Mouse (Mus musculus) limb, embryonic 14.5 days (tissue): Measurements from ENCODE around the gene Ctdspl. TPM values are rescaled to one million over a fixed set of nuclear protein-coding genes. Genes with fewer than 3 reads are reported as not detected.

Experiments used
- ATAC-seq: fragments of 200-750 bp; cut with Nextera tagmentation; 2 replicates; pipeline ENCODE4 v1.8.0; 2017; ENCODE audit warnings: low read depth, moderate number of reproducible peaks, moderate TSS enrichment; ENCODE audit not compliant: low FRiP score
- DNase-seq: peaks from one replicate; pipeline ENCODE4 v3.0.0-alpha.2; 2015; ENCODE audit warnings: low spot score
- H3K27ac ChIP-seq: fragments of 300-500 bp; sonication (generic); replicated peaks from 2 replicates; pipeline ENCODE4 v1.5.1; 2014; ENCODE audit warnings: low read depth, mild to moderate bottlenecking, low read length, moderate library complexity, mixed read lengths
- H3K27me3 ChIP-seq: fragments of 300-500 bp; sonication (generic); 2 replicates; pipeline ENCODE4 v1.6.1; 2014; ENCODE audit warnings: low read length, mixed read lengths; ENCODE audit not compliant: control insufficient read depth, insufficient read depth
- H3K36me3 ChIP-seq: fragments of 300-500 bp; sonication (generic); 2 replicates; pipeline ENCODE4 v1.6.1; 2014; ENCODE audit warnings: mild to moderate bottlenecking, low read length, moderate library complexity, mixed read lengths; ENCODE audit not compliant: control insufficient read depth, insufficient read depth
- H3K4me1 ChIP-seq: fragments of 300-500 bp; sonication (generic); 2 replicates; pipeline ENCODE4 v1.6.1; 2014; ENCODE audit warnings: antibody characterized with exemption, low read length, mixed read lengths; ENCODE audit not compliant: control insufficient read depth, insufficient read depth
- H3K4me2 ChIP-seq: fragments of 300-500 bp; sonication (generic); replicated peaks from 2 replicates; pipeline ENCODE4 v1.6.1; 2014; ENCODE audit warnings: low read depth, mild to moderate bottlenecking, low read length, moderate library complexity; ENCODE audit not compliant: severe bottlenecking
- H3K4me3 ChIP-seq: fragments of 300-500 bp; sonication (generic); replicated peaks from 2 replicates; pipeline ENCODE4 v1.5.1; 2014; ENCODE audit warnings: low read length
- H3K9ac ChIP-seq: fragments of 300-500 bp; sonication (generic); 2 replicates; pipeline ENCODE4 v1.6.1; 2014; ENCODE audit warnings: mild to moderate bottlenecking, low read depth, low read length, moderate library complexity; ENCODE audit not compliant: severe bottlenecking
- H3K9me3 ChIP-seq: fragments of 300-500 bp; sonication (generic); 2 replicates; pipeline ENCODE4 v1.6.1; 2016; ENCODE audit warnings: low read length; ENCODE audit not compliant: control insufficient read depth
- POLR2A ChIP-seq: fragments of 200-500 bp; IDR thresholded peaks from 2 replicates; pipeline ENCODE4 v1.8.0; 2012; ENCODE audit warnings: inconsistent platforms, mild to moderate bottlenecking, moderate library complexity, borderline replicate concordance; ENCODE audit not compliant: insufficient read depth, insufficient read length; ENCODE audit errors: extremely low read depth
- WGBS: fragments of 180-500 bp; shearing (Covaris S2); extraction: QIAGEN DNeasy Blood & Tissue Kit; methylation state at CpG from one replicate; pipeline ENCODE4 v1.1.7; 2014; 5-methylcytosine and 5-hydroxymethylcytosine counted together
- polyA plus RNA-seq, 2 experiments: library from polyadenylated mRNA; depleted of rRNA in 1 of 2; stranded (reverse) in 1 of 2; unstranded in 1 of 2; fragments of >200 nt; fragmentation: Nextera tagmentation in 1 of 2; extraction: Ambion mirVana in 1 of 2; gene quantifications; 2 replicates each; pipeline versions ENCODE4 v1.2.1 to v1.2.3; 2012 to 2014

Ctdspl gene
- polyA plus RNA-seq, 2 experiments, result 23.8 to 38.0 TPM

- ATAC-seq (peak; percentile 34; the same call in 1 of the 2 replicates), DNase-seq (peak; percentile 70)
- H3K4me3 ChIP-seq, result no peak overlapping the region
- no peak for TF ChIP-seq POLR2A
- no peak overlapping the region for H3K4me2 ChIP-seq
- H3K9ac ChIP-seq, result no peak overlapping the region
- no peak overlapping the region for H3K27ac ChIP-seq
- H3K4me1 ChIP-seq, result peaks cover 26% of the 10 kb centered on the region
- H3K27me3 ChIP-seq, result no peaks in the 10 kb centered on the region
- H3K36me3 ChIP-seq, result no peaks in the 10 kb centered on the region
- H3K9me3 ChIP-seq, result no peaks in the 10 kb centered on the region
- WGBS, result 19% methylated on average over 2 of the region's 2 CpGs
These were observed 35.6 kb upstream of the Ctdspl start for GRCm38 (mm10) chr9:118890645-118891044.

GRCm38 (mm10) chr9:118891068-118891467 is 35.2 kb upstream of the Ctdspl start:
- ATAC-seq (no peak), DNase-seq (no peak)
- Histone ChIP-seq H3K36me3 (no peaks in the 10 kb centered on the region), H3K9ac (no peak overlapping the region), H3K27ac (peak overlapping the region; percentile 35), H3K27me3 (no peaks in the 10 kb centered on the region), H3K4me1 (peaks cover 26% of the 10 kb centered on the region), H3K4me2 (no peak overlapping the region), H3K9me3 (no peaks in the 10 kb centered on the region), H3K4me3 (no peak overlapping the region)
- TF ChIP-seq POLR2A, result no peak
- 70% methylated on average over 6 of the region's 6 CpGs for WGBS

GRCm38 (mm10) chr9:118891593-118891992 is 34.7 kb upstream of the Ctdspl start:
- no peak overlapping the region for H3K9ac ChIP-seq
- WGBS, result 15% methylated on average over 9 of the region's 9 CpGs
- no peaks in the 10 kb centered on the region for H3K9me3 ChIP-seq
- TF ChIP-seq POLR2A, result no peak
- H3K27ac ChIP-seq, result peak overlapping the region; percentile 35
- H3K36me3 ChIP-seq, result no peaks in the 10 kb centered on the region
- H3K27me3 ChIP-seq, result no peaks in the 10 kb centered on the region
- H3K4me2 ChIP-seq, result no peak overlapping the region
- peak; percentile 68 for ATAC-seq
- H3K4me3 ChIP-seq, result no peak overlapping the region
- H3K4me1 ChIP-seq, result peaks cover 26% of the 10 kb centered on the region
- peak; percentile 70 for DNase-seq

GRCm38 (mm10) chr9:118895101-118895500 is 31.2 kb upstream of the Ctdspl start:
- Histone ChIP-seq H3K4me2 (no peak overlapping the region), H3K4me1 (peaks cover 17% of the 10 kb centered on the region), H3K36me3 (peaks cover 4% of the 10 kb centered on the region), H3K9me3 (no peaks in the 10 kb centered on the region), H3K9ac (no peak overlapping the region), H3K27me3 (no peaks in the 10 kb centered on the region), H3K27ac (no peak overlapping the region), H3K4me3 (no peak overlapping the region)
- ATAC-seq (no peak), DNase-seq (peak; percentile 69)
- WGBS, result 46% methylated on average over 2 of the region's 2 CpGs
- no peak for TF ChIP-seq POLR2A

- no peak for TF ChIP-seq POLR2A
- H3K4me3 ChIP-seq, result no peak overlapping the region
- H3K36me3 ChIP-seq, result peaks cover 4% of the 10 kb centered on the region
- no peak for DNase-seq
- 64% methylated on average over 2 of the region's 2 CpGs for WGBS
- no peak overlapping the region for H3K9ac ChIP-seq
- ATAC-seq, result no peak
- H3K27me3 ChIP-seq, result no peaks in the 10 kb centered on the region
- no peaks in the 10 kb centered on the region for H3K9me3 ChIP-seq
- no peaks in the 10 kb centered on the region for H3K4me1 ChIP-seq
- H3K27ac ChIP-seq, result no peak overlapping the region
- H3K4me2 ChIP-seq, result no peak overlapping the region
These were observed 25.6 kb upstream of the Ctdspl start for GRCm38 (mm10) chr9:118900677-118901076.

- Histone ChIP-seq H3K4me2 (no peak overlapping the region), H3K36me3 (peaks cover 4% of the 10 kb centered on the region), H3K4me3 (no peak overlapping the region), H3K9ac (no peak overlapping the region), H3K4me1 (no peaks in the 10 kb centered on the region), H3K27me3 (no peaks in the 10 kb centered on the region), H3K9me3 (no peaks in the 10 kb centered on the region), H3K27ac (no peak overlapping the region)
- ATAC-seq (no peak), DNase-seq (no peak)
- 31% methylated on average over 6 of the region's 6 CpGs for WGBS
- no peak for TF ChIP-seq POLR2A
These were observed 24.3 kb upstream of the Ctdspl start for GRCm38 (mm10) chr9:118901917-118902316.
